Mouse (Mus musculus): ENCODE data around the gene Ift43. TPM values are rescaled to one million over a fixed set of nuclear protein-coding genes. Genes with fewer than 3 reads are reported as not detected.

Gene Ift43
- polyA plus RNA-seq, 1 experiment: 5.3 TPM

DNA sequence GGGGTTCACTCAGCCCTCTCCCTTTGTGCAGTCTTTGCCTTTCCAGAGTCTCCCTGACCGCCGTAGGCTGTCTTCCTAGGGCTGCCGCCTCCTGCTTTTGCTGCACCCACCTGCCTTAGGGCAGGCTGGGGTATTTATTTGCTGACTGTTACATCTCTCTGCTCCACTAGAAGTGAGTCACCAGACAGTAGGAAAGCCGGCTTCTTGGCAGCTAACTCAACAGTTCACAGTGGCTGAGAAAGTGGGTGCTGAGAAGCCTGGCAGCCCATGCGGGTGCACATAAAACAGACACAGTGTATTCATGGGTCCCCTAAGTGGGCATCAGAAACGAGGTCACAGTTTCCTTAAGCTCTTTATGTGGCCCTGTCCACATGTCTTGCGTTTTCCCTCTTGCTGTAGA lies 3.5 kb downstream of the Ift43 start:
- TF ChIP-seq POLR2A (IDR thresholded peaks at IDR 0.05; ENCODE audit: borderline replicate concordance, control insufficient read depth, low read depth, low read length) (no peak), CTCF (IDR thresholded peaks at IDR 0.05; ENCODE audit: control insufficient read depth, insufficient read depth, low read length) (no peak)
- H3K27ac ChIP-seq (ENCODE audit: control insufficient read depth, insufficient read depth, low read depth, low read length, poor library complexity): no peak overlapping the region
- no peak overlapping the region for H3K4me3 ChIP-seq (replicated peaks; ENCODE audit: control insufficient read depth, low read depth, low read length)
- H3K4me1 ChIP-seq (ENCODE audit: control insufficient read depth, insufficient read depth, low read length): no peaks in the 10 kb centered on the region
- 81% methylated on average over 7 of the region's 7 CpGs for WGBS

DNA sequence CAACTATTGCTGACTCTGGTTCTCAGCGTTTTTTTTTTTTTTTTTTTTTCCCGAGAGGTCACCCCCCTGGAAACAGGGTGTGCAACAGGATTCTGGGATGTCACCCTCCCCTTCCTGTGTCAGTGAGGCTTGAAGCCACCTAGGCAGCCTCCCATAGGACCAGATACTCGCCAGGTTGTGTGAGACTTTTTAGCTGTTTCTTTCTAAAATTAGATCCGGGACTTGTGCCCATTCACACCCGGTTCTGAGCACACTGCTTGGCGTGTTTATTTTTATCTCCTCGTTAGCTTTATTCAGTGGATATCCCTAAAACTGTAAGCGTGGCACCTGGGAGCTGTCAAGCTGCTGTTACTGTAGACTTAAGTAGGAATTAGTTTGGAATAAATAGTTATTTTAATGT lies 4.2 kb downstream of the Ift43 start:
- Histone ChIP-seq H3K4me3 (replicated peaks; ENCODE audit: control insufficient read depth, low read depth, low read length) (no peak overlapping the region), H3K27ac (ENCODE audit: control insufficient read depth, insufficient read depth, low read depth, low read length, poor library complexity) (no peak overlapping the region), H3K4me1 (ENCODE audit: control insufficient read depth, insufficient read depth, low read length) (no peaks in the 10 kb centered on the region)
- WGBS: 68% methylated on average over 8 of the region's 8 CpGs
- TF ChIP-seq POLR2A (IDR thresholded peaks at IDR 0.05; ENCODE audit: borderline replicate concordance, control insufficient read depth, low read depth, low read length) (no peak), CTCF (IDR thresholded peaks at IDR 0.05; ENCODE audit: control insufficient read depth, insufficient read depth, low read length) (no peak)

DNA sequence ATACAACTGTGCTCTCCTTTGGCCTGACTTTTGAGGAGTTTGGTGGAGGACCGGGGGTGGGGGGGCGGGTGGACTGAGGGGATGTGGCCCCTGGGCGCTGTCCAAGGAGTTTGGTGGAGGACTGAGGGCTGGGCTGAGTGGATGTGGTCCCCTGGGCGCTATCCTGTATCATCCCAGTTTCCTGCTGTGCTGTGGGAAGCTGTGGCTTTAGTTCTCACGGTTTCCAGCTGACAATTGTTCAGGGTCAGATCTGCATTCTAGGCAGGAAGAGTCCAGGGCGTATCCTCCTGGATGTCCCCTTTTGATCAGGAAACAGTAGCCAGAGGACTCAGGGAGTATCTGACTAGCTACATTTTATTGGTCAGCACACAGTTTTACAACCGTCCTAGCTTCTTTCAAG lies 5.7 kb downstream of the Ift43 start:
- TF ChIP-seq CTCF (IDR thresholded peaks at IDR 0.05; ENCODE audit: control insufficient read depth, insufficient read depth, low read length) (no peak), POLR2A (IDR thresholded peaks at IDR 0.05; ENCODE audit: borderline replicate concordance, control insufficient read depth, low read depth, low read length) (no peak)

DNA sequence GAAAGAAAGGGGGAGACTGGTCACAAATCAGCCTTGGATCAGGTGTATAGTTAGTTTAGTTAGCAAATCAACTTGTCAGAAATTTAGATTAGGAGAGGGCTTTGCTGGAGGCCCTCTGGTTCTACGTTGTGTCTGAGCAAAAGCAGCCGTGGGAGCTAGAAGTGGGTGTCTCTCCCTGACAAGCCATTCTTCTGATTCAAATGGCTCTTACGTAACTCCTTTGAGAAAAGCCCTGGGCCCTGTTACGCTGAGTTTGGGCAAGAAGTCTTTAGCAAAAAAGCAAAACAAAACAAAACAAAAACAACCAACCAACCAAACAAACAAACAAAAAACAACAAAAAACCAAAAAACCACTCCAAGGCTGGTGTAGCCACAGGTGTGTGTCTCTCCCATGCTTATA lies 8.4 kb downstream of the Ift43 start:
- Histone ChIP-seq H3K4me1 (ENCODE audit: control insufficient read depth, insufficient read depth, low read length) (no peaks in the 10 kb centered on the region), H3K4me3 (replicated peaks; ENCODE audit: control insufficient read depth, low read depth, low read length) (no peak overlapping the region), H3K27ac (ENCODE audit: control insufficient read depth, insufficient read depth, low read depth, low read length, poor library complexity) (no peak overlapping the region)
- WGBS: 67% methylated on average over 4 of the region's 4 CpGs
- TF ChIP-seq CTCF (IDR thresholded peaks at IDR 0.05; ENCODE audit: control insufficient read depth, insufficient read depth, low read length) (no peak), POLR2A (IDR thresholded peaks at IDR 0.05; ENCODE audit: borderline replicate concordance, control insufficient read depth, low read depth, low read length) (no peak)

More for the DNA sequence above, 5.7 kb downstream of the Ift43 start:
- H3K27ac ChIP-seq (ENCODE audit: control insufficient read depth, insufficient read depth, low read depth, low read length, poor library complexity): no peak overlapping the region
- H3K4me1 ChIP-seq (ENCODE audit: control insufficient read depth, insufficient read depth, low read length): no peaks in the 10 kb centered on the region
- H3K4me3 ChIP-seq (replicated peaks; ENCODE audit: control insufficient read depth, low read depth, low read length): no peak overlapping the region
- WGBS: 62% methylated on average over 7 of the region's 7 CpGs

DNA sequence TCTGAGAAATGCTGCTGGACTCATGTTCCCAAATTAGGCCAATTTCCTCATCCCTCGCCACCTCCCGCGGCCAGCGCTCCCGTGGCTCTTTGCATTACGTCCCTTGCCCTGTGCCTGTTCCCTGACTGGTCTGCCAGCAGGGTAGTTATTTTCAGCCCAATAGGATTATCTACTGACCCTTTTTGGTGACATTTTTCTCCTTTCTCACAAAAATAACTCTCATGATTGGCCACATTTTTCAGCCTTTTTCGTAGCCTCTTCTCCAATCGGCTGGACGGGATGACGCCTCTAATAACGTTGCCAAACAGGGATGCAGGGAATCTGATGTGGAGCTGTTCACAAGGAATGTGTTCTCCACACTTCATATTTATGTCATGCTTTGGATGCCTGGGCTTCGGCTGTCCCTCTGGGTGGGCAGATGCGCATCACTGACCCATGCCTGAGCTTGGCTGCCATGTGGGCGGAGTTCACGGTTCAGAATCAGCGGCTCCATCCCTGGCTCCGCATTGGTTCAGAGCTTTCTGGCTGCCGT lies 9.3 kb downstream of the Ift43 start:
- Histone ChIP-seq H3K4me3 (replicated peaks; ENCODE audit: control insufficient read depth, low read depth, low read length) (no peak overlapping the region), H3K4me1 (ENCODE audit: control insufficient read depth, insufficient read depth, low read length) (no peaks in the 10 kb centered on the region), H3K27ac (ENCODE audit: control insufficient read depth, insufficient read depth, low read depth, low read length, poor library complexity) (no peak overlapping the region)
- TF ChIP-seq CTCF (IDR thresholded peaks at IDR 0.05; ENCODE audit: control insufficient read depth, insufficient read depth, low read length) (no peak), POLR2A (IDR thresholded peaks at IDR 0.05; ENCODE audit: borderline replicate concordance, control insufficient read depth, low read depth, low read length) (no peak)
- 65% methylated on average over 18 of the region's 18 CpGs for WGBS

DNA sequence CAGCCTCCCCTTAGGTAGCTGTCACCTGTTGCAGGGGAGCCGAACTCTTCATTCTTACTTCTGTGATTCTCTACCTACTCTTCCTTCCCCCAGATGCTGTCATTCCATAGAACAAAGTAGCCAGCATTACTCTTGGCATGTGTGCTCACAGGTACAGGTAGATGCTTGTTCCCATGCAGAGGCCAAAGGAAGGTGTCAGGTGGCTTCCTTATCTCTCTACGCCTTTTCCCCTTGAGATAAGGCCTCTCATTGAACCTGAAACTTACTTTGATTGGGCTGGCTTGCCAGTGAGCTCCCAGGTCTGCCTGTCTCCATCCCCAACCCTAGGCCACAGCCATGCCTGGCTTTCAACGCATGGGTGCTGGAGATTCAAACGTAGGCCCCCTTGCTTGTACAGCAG lies 11.7 kb downstream of the Ift43 start:
- no peak for TF ChIP-seq POLR2A (IDR thresholded peaks at IDR 0.05; ENCODE audit: borderline replicate concordance, control insufficient read depth, low read depth, low read length)
- TF ChIP-seq CTCF (IDR thresholded peaks at IDR 0.05; ENCODE audit: control insufficient read depth, insufficient read depth, low read length): no peak
- 83% methylated on average over 4 of the region's 4 CpGs for WGBS
- Histone ChIP-seq H3K4me1 (ENCODE audit: control insufficient read depth, insufficient read depth, low read length) (no peaks in the 10 kb centered on the region), H3K27ac (ENCODE audit: control insufficient read depth, insufficient read depth, low read depth, low read length, poor library complexity) (no peak overlapping the region), H3K4me3 (replicated peaks; ENCODE audit: control insufficient read depth, low read depth, low read length) (no peak overlapping the region)

DNA sequence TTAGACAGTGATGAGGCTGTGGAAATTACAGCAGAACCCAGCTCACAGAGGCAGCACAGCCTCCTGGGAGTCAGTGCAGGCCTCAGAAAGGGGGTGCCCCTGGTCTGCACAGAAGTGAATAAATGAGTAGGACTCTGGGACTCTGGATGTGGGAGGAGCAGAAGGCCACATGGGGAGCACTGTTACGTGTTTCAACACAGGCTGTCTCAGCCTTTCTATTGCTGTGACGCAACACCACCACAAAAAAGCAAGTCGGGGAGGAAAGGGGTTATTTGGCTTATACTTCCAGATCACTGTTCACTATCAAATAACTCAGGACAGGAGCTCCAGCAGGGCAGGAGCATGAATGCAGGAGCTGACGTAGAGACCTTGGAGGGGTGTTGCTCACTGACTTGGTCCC lies 13.5 kb downstream of the Ift43 start:
- H3K4me1 ChIP-seq (ENCODE audit: control insufficient read depth, insufficient read depth, low read length): no peaks in the 10 kb centered on the region
- 44% methylated on average over 4 of the region's 4 CpGs for WGBS
- TF ChIP-seq CTCF (IDR thresholded peaks at IDR 0.05; ENCODE audit: control insufficient read depth, insufficient read depth, low read length) (no peak), POLR2A (IDR thresholded peaks at IDR 0.05; ENCODE audit: borderline replicate concordance, control insufficient read depth, low read depth, low read length) (no peak)
- H3K27ac ChIP-seq (ENCODE audit: control insufficient read depth, insufficient read depth, low read depth, low read length, poor library complexity): no peak overlapping the region
- H3K4me3 ChIP-seq (replicated peaks; ENCODE audit: control insufficient read depth, low read depth, low read length): no peak overlapping the region

DNA sequence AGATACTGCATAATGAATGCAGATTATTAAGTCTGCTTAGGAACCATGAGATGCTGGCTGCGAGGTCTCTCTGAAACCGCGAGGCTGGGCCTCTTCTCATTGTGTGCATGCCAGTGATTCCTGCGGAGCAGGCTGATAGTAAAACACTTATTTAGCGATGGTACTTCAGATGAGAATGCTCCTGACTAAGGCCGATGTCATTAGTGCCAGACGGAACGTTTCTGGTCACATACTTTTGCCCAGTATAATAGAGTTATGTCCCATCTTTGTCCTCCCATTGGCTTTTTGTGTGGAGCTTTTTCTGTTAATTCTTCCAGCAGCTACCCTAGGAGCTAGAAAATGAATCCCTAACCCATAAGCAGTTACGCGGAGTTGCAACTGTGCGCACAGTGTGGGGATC lies 15.4 kb downstream of the Ift43 start:
- Histone ChIP-seq H3K4me1 (ENCODE audit: control insufficient read depth, insufficient read depth, low read length) (no peaks in the 10 kb centered on the region), H3K4me3 (replicated peaks; ENCODE audit: control insufficient read depth, low read depth, low read length) (no peak overlapping the region), H3K27ac (ENCODE audit: control insufficient read depth, insufficient read depth, low read depth, low read length, poor library complexity) (no peak overlapping the region)
- TF ChIP-seq POLR2A (IDR thresholded peaks at IDR 0.05; ENCODE audit: borderline replicate concordance, control insufficient read depth, low read depth, low read length): no peak
- no peak for TF ChIP-seq CTCF (IDR thresholded peaks at IDR 0.05; ENCODE audit: control insufficient read depth, insufficient read depth, low read length)
- WGBS: 91% methylated on average over 11 of the region's 11 CpGs

DNA sequence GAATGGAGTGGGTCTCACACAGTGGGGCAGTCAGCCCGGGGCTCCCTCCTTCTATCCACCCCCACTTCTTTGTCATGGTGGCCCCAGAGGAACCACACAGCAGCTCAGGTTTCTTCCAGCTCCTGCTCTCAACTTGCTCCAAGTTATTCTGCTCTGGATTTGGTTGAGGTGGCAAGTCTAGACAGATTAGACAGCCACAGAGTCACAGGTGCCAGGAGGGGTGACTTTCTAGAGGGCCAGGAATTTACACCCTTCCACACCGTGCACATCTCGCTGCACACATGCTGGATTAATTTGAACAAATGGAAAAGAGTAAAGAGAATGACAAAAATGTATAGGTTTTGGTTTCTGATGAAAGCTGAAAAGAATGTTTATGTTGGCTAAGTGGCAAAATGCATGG lies 18.4 kb downstream of the Ift43 start:
- Histone ChIP-seq H3K27ac (ENCODE audit: control insufficient read depth, insufficient read depth, low read depth, low read length, poor library complexity) (no peak overlapping the region), H3K4me1 (ENCODE audit: control insufficient read depth, insufficient read depth, low read length) (no peaks in the 10 kb centered on the region), H3K4me3 (replicated peaks; ENCODE audit: control insufficient read depth, low read depth, low read length) (no peak overlapping the region)
- WGBS: 75% methylated on average over 3 of the region's 3 CpGs
- TF ChIP-seq POLR2A (IDR thresholded peaks at IDR 0.05; ENCODE audit: borderline replicate concordance, control insufficient read depth, low read depth, low read length): no peak
- no peak for TF ChIP-seq CTCF (IDR thresholded peaks at IDR 0.05; ENCODE audit: control insufficient read depth, insufficient read depth, low read length)
